Mouse (Mus musculus) pancreas, adult 10 weeks (tissue): Measurements from ENCODE around the gene Mknk1. TPM values are rescaled to one million over a fixed set of nuclear protein-coding genes. Genes with fewer than 3 reads are reported as not detected.

Experiments
- polyA plus RNA-seq: library from polyadenylated mRNA; stranded (reverse); fragments of 350-450 nt; fragmentation: Illumina TruSeq; extraction: RNeasy Lipid Tissue Mini Kit (QIAGEN cat#74804); gene quantifications from one replicate; pipeline ENCODE4 v1.2.3, GENCODE M21; 2015; ENCODE audit warnings: low read depth, low replicate concordance; ENCODE audit not compliant: insufficient read depth

The Mknk1 gene
- 79.9 TPM for polyA plus RNA-seq

GRCm38 (mm10) chr4:115838696-115839641, at the start of gene Mknk1:
TSS of gene Mknk1 (plus strand) at chr4:115839198.

GRCm38 (mm10) chr4:115827888-115828571, 11.0 kb upstream of the Mknk1 start, which contains the start of gene Mob3c:
TSS of gene Mob3c (plus strand) at chr4:115828092.

GRCm38 (mm10) chr4:115884022-115884421, 45.0 kb downstream of the Mknk1 start, which contains the start of gene Kncn:
TSS of gene Kncn (plus strand) at chr4:115884400.

GRCm38 (mm10) chr4:115890553-115890952, 51.6 kb downstream of the Mknk1 start, which contains the start of gene 6430628N08Rik:
TSS of gene 6430628N08Rik (plus strand) at chr4:115890665.

Other genes starting within 250 kb of the Mknk1 start
- gene Cyp4a32, start 238.2 kb upstream of the Mknk1 start, polyA plus RNA-seq, result not detected
- gene Cyp4b1, start 191.5 kb upstream of the Mknk1 start, polyA plus RNA-seq, result 12.9 TPM
- 9.3 TPM for gene Efcab14, start 101.5 kb upstream of the Mknk1 start, polyA plus RNA-seq
- gene Tex38, start 58.2 kb upstream of the Mknk1 start, polyA plus RNA-seq, result not detected
- 5.5 TPM for gene Atpaf1, start 54.4 kb upstream of the Mknk1 start, polyA plus RNA-seq
- gene Mob3c, start 11.1 kb upstream of the Mknk1 start, polyA plus RNA-seq, result 9.4 TPM
- not detected for gene Kncn, start 45.2 kb downstream of the Mknk1 start, polyA plus RNA-seq
- not detected for gene 6430628N08Rik, start 51.5 kb downstream of the Mknk1 start, polyA plus RNA-seq
- gene Dmbx1, start 100.7 kb downstream of the Mknk1 start, polyA plus RNA-seq, result not detected
- gene Faah, start 178.7 kb downstream of the Mknk1 start, polyA plus RNA-seq, result 6.7 TPM
- 3.8 TPM for gene Nsun4, start 214.7 kb downstream of the Mknk1 start, polyA plus RNA-seq
- gene Uqcrh, start 235.9 kb downstream of the Mknk1 start, polyA plus RNA-seq, result 206 TPM
- gene Lrrc41, start 236.1 kb downstream of the Mknk1 start, polyA plus RNA-seq, result 7.6 TPM